Mouse (Mus musculus): ENCODE measurements around the gene Adgrf3.

DNA sequence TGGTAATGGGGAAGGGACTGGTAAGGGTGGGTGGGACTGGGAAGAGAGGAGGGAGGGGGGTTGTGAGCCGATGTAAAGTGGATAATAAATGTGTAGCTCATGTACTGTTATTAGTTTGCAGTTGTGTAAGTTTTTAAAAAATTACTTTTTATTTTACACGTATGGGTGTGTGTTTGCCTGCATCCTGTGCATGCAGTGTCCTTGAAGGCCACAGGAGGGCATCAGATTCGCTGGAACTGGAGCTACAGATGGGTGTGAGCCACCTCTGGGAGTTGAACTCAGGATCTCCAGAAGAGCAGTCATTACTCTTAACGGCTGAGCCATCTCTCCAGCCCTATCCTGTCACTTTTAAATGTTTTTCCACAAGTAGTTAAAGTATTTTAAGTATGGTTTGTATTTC, 25.4 kb upstream of the Adgrf3 start:
- peak; percentile 23 to 72; a peak in 2 of 4 replicates for TF ChIP-seq CTCF (conservative IDR thresholded peaks at IDR 0.05 in 1 of 2, IDR thresholded peaks at IDR 0.05 in 1 of 2; ENCODE audit: low read depth in 2 of 2, low read length in 2 of 2)
- no peak for TF ChIP-seq POLR2A (IDR thresholded peaks at IDR 0.05; ENCODE audit: low read depth, low read length)
- TF ChIP-seq MXI1 (IDR thresholded peaks at IDR 0.05; ENCODE audit: low read depth, low read length), result no peak
- no peak for TF ChIP-seq JUN (IDR thresholded peaks at IDR 0.05; ENCODE audit: insufficient read depth, low read depth, low read length)
- TF ChIP-seq E2F4 (IDR thresholded peaks at IDR 0.05; ENCODE audit: insufficient replicate concordance, low read depth, low read length), result no peak
- TF ChIP-seq EP300 (IDR thresholded peaks at IDR 0.05; ENCODE audit: low read length), result no peak
- TF ChIP-seq PAX5 (IDR thresholded peaks at IDR 0.05; ENCODE audit: low read length), result no peak
- TF ChIP-seq HCFC1 (IDR thresholded peaks at IDR 0.05; ENCODE audit: low read depth, low read length), result no peak
- no peak for TF ChIP-seq ZNF384 (IDR thresholded peaks at IDR 0.05; ENCODE audit: low read depth, low read length)
- no peak for TF ChIP-seq POLR2AphosphoS2 (IDR thresholded peaks at IDR 0.05; ENCODE audit: low read depth, low read length)
- no peak for TF ChIP-seq GABPA (IDR thresholded peaks at IDR 0.05; ENCODE audit: insufficient replicate concordance, low read depth, low read length)
- no peak for TF ChIP-seq NRF1 (IDR thresholded peaks at IDR 0.05; ENCODE audit: low read depth, low read length)
- no peak for TF ChIP-seq ETS1 (conservative IDR thresholded peaks at IDR 0.05; ENCODE audit: low read depth, low read length)
